ENCODE assay signal across 22 mouse cellular contexts in genomic region chr13:106807303-106807702, GRCm38 (mm10).
A peak's percentile ranks its signal among the peaks of the same experiment; 100 is the strongest.
DNase-seq lines count a peak whose midpoint lies in the region; ATAC-seq and TF ChIP-seq lines count a peak whose summit lies in the region.
"Had no signal": no experiment of that assay in that cellular context is flagged by ENCODE, and none has a peak within 500 bp of the region (broad histone marks: within the 10 kb centered on the region; RNA-seq: fewer than 3 reads in every experiment).

No protein-coding gene starts in this region.

- peak; percentile 31 for TF ChIP-seq CTCF in lung, postnatal 0 days (IDR thresholded peaks at IDR 0.05)

- 67% methylated on average over 5 of the region's 5 CpGs for WGBS in lung, embryonic 16.5 days
- WGBS in lung, postnatal 0 days, result 55% methylated on average over 5 of the region's 5 CpGs
- WGBS in midbrain, embryonic 11.5 days, result 89% methylated on average over 5 of the region's 5 CpGs
- 82% methylated on average over 5 of the region's 5 CpGs for WGBS in midbrain, embryonic 16.5 days

- no peaks in the 10 kb centered on the region for H3K9me3 ChIP-seq in lung, embryonic 16.5 days (ENCODE audit: control insufficient read depth, low read length)
- H3K9me3 ChIP-seq in lung, postnatal 0 days (ENCODE audit: low read length), result no peaks in the 10 kb centered on the region
- H3K9me3 ChIP-seq in midbrain, embryonic 11.5 days (ENCODE audit: control insufficient read depth, low read length), result no peaks in the 10 kb centered on the region
- H3K9me3 ChIP-seq in midbrain, embryonic 16.5 days (replicated peaks; ENCODE audit: control insufficient read depth, low read length, poor library complexity, severe bottlenecking), result no peaks in the 10 kb centered on the region
- H3K9me3 ChIP-seq: G1E had no signal

- no peak overlapping the region for H3K9ac ChIP-seq in lung, embryonic 16.5 days (ENCODE audit: low read length)
- no peak overlapping the region for H3K9ac ChIP-seq in lung, postnatal 0 days (replicated peaks; ENCODE audit: low read depth)
- no peak overlapping the region for H3K9ac ChIP-seq in midbrain, embryonic 11.5 days (ENCODE audit: low read length)
- no peak overlapping the region for H3K9ac ChIP-seq in midbrain, embryonic 16.5 days (ENCODE audit: low read depth, low read length)

- H3K27ac ChIP-seq in lung, embryonic 16.5 days (ENCODE audit: low read length), result no peak overlapping the region
- no peak overlapping the region for H3K27ac ChIP-seq in lung, postnatal 0 days (ENCODE audit: low read length)
- H3K27ac ChIP-seq in midbrain, embryonic 11.5 days (ENCODE audit: low read depth, low read length), result no peak overlapping the region
- no peak overlapping the region for H3K27ac ChIP-seq in midbrain, embryonic 16.5 days (ENCODE audit: low read length)

- no peak for TF ChIP-seq EP300 in lung, postnatal 0 days (IDR thresholded peaks at IDR 0.05)

- H3K27me3 ChIP-seq in lung, embryonic 16.5 days (ENCODE audit: control insufficient read depth, insufficient read depth, low read depth, low read length), result no peaks in the 10 kb centered on the region
- no peaks in the 10 kb centered on the region for H3K27me3 ChIP-seq in lung, postnatal 0 days (replicated peaks; ENCODE audit: insufficient read depth, low read length)
- no peaks in the 10 kb centered on the region for H3K27me3 ChIP-seq in midbrain, embryonic 11.5 days (ENCODE audit: control insufficient read depth, insufficient read depth, low read length)
- H3K27me3 ChIP-seq in midbrain, embryonic 16.5 days (ENCODE audit: control insufficient read depth, insufficient read depth, low read depth, low read length), result no peaks in the 10 kb centered on the region
- H3K27me3 ChIP-seq: CH12.LX, Patski had no signal

- ATAC-seq in frontal cortex, adult (ENCODE audit: low TSS enrichment), result 0 out of 2 replicates have a peak, but pooled peaks have one; percentile 18
- peak; percentile 62; the same call in 1 of the 2 replicates for ATAC-seq in lung, embryonic 16.5 days (ENCODE audit: low read depth)
- peak; percentile 71 for ATAC-seq in lung, postnatal 0 days
- ATAC-seq in midbrain, embryonic 11.5 days (ENCODE audit: low FRiP score), result no peak
- no peak for ATAC-seq in midbrain, embryonic 16.5 days
- ATAC-seq: activated CD4-positive, CD25-positive, alpha-beta regulatory T cell, adult 4 months; CD4-positive, CD25-positive, alpha-beta regulatory T cell, adult 4 months; Patski had no signal

- H3K36me3 ChIP-seq in lung, embryonic 16.5 days (ENCODE audit: control insufficient read depth, insufficient read depth, low read length), result no peaks in the 10 kb centered on the region
- peaks cover 5% of the 10 kb centered on the region; the same call in 1 of the 2 replicates for H3K36me3 ChIP-seq in lung, postnatal 0 days (ENCODE audit: insufficient read depth, low read length)
- no peaks in the 10 kb centered on the region; the same call in 1 of the 2 replicates for H3K36me3 ChIP-seq in midbrain, embryonic 11.5 days (ENCODE audit: control insufficient read depth, insufficient read depth, low read length)
- H3K36me3 ChIP-seq in midbrain, embryonic 16.5 days (ENCODE audit: control insufficient read depth, insufficient read depth, low read length), result 0 out of 2 replicates have a peak, but pooled peaks cover 8% of the 10 kb centered on the region

- H3K4me1 ChIP-seq in lung, embryonic 16.5 days (replicated peaks; ENCODE audit: control insufficient read depth, insufficient read depth, low read length), result peaks cover 2% of the 10 kb centered on the region; the same call in 1 of the 2 replicates
- no peaks in the 10 kb centered on the region for H3K4me1 ChIP-seq in lung, postnatal 0 days (ENCODE audit: insufficient read depth, low read depth, low read length)
- no peaks in the 10 kb centered on the region for H3K4me1 ChIP-seq in midbrain, embryonic 11.5 days (ENCODE audit: control insufficient read depth, insufficient read depth, low read length)
- H3K4me1 ChIP-seq in midbrain, embryonic 16.5 days (ENCODE audit: control insufficient read depth, insufficient read depth, low read length), result no peaks in the 10 kb centered on the region

- no peak for DNase-seq in frontal cortex, postnatal 14 days (ENCODE audit: low spot score in 2 of 2)
- no peak for DNase-seq in lung, postnatal 4 days
- DNase-seq in lung, postnatal 0 days (ENCODE audit: low spot score), result peak; percentile 54
- DNase-seq in lung, postnatal 36 days, result no peak
- peak; percentile 60 for DNase-seq in midbrain, embryonic 11.5 days (ENCODE audit: low spot score, missing footprints)
- DNase-seq: adrenal gland, adult 2 months; adrenal gland, adult 8-10 months; adrenal gland, postnatal 10 days; adrenal gland, postnatal 14 days; adrenal gland, postnatal 25 days; adrenal gland, postnatal 36 days; B cell, adult 2 months; cerebellum, adult 11 months; cerebellum, adult 11-12 months had no signal

- no peak overlapping the region for H3K4me3 ChIP-seq in lung, embryonic 16.5 days (ENCODE audit: low read length)
- no peak overlapping the region for H3K4me3 ChIP-seq in lung, postnatal 0 days (ENCODE audit: low read depth, low read length)
- H3K4me3 ChIP-seq in midbrain, embryonic 11.5 days (ENCODE audit: low read depth, low read length), result no peak overlapping the region
- no peak overlapping the region for H3K4me3 ChIP-seq in midbrain, embryonic 16.5 days (ENCODE audit: low read depth, low read length)

- no peak overlapping the region for H3K4me2 ChIP-seq in lung, embryonic 16.5 days (ENCODE audit: low read depth, low read length)
- H3K4me2 ChIP-seq in lung, postnatal 0 days (replicated peaks; ENCODE audit: low read depth, low read length), result no peak overlapping the region
- H3K4me2 ChIP-seq in midbrain, embryonic 11.5 days, result no peak overlapping the region
- H3K4me2 ChIP-seq in midbrain, embryonic 16.5 days (ENCODE audit: low read length), result no peak overlapping the region

Comparison
In these comparisons a context has a peak if more than half of its experiments do, and no peak if none do; other contexts are left out.
1. DNase-seq: peak in lung, postnatal 0 days (single experiment) and midbrain, embryonic 11.5 days (single experiment); none in frontal cortex, postnatal 14 days (0 of 2), lung, postnatal 4 days (0 of 2) and lung, postnatal 36 days (single experiment).
2. ATAC-seq: peak in frontal cortex, adult (single experiment), lung, embryonic 16.5 days (single experiment) and lung, postnatal 0 days (single experiment); none in midbrain, embryonic 11.5 days (single experiment) and midbrain, embryonic 16.5 days (single experiment).